Mouse (Mus musculus): ENCODE measurements around the gene Rabac1. TPM values are rescaled to one million over a fixed set of nuclear protein-coding genes. Genes with fewer than 3 reads are reported as not detected.

The Rabac1 gene
- polyA plus RNA-seq, 1 experiment: 377 TPM

- H3K27ac ChIP-seq (ENCODE audit: control insufficient read depth, insufficient read depth, low read depth, low read length): no peak overlapping the region
- no peaks in the 10 kb centered on the region; the same call in 1 of the 2 replicates for H3K36me3 ChIP-seq (ENCODE audit: control insufficient read depth, insufficient read depth, low read length)
- no peak for TF ChIP-seq POLR2A (IDR thresholded peaks at IDR 0.05; ENCODE audit: control insufficient read depth, low read depth, low read length)
- H3K4me3 ChIP-seq (ENCODE audit: control insufficient read depth, low read depth, low read length): no peak overlapping the region
- H3K27me3 ChIP-seq (ENCODE audit: control insufficient read depth, insufficient read depth, low read length): no peaks in the 10 kb centered on the region
- peaks cover 8% of the 10 kb centered on the region for H3K4me1 ChIP-seq (ENCODE audit: control insufficient read depth, insufficient read depth, low read length)
Measured at GRCm38 (mm10) chr7:24968463-24968862, 4.1 kb downstream of the Rabac1 start.

- Histone ChIP-seq H3K4me3 (ENCODE audit: control insufficient read depth, low read depth, low read length) (no peak overlapping the region), H3K27ac (ENCODE audit: control insufficient read depth, insufficient read depth, low read depth, low read length) (no peak overlapping the region), H3K27me3 (ENCODE audit: control insufficient read depth, insufficient read depth, low read length) (no peaks in the 10 kb centered on the region), H3K36me3 (ENCODE audit: control insufficient read depth, insufficient read depth, low read length) (no peaks in the 10 kb centered on the region; the same call in 1 of the 2 replicates), H3K4me1 (ENCODE audit: control insufficient read depth, insufficient read depth, low read length) (peaks cover 8% of the 10 kb centered on the region)
- no peak for TF ChIP-seq POLR2A (IDR thresholded peaks at IDR 0.05; ENCODE audit: control insufficient read depth, low read depth, low read length)
- TF ChIP-seq CTCF (IDR thresholded peaks at IDR 0.05; ENCODE audit: control insufficient read depth, insufficient read depth, insufficient replicate concordance, low read depth, low read length): no peak
Measured at GRCm38 (mm10) chr7:24967966-24968365, 4.6 kb downstream of the Rabac1 start.

GRCm38 (mm10) chr7:24964897-24965535 lies 7.5 kb downstream of the Rabac1 start:
- H3K27me3 ChIP-seq (ENCODE audit: control insufficient read depth, insufficient read depth, low read length): no peaks in the 10 kb centered on the region
- H3K27ac ChIP-seq (ENCODE audit: control insufficient read depth, insufficient read depth, low read depth, low read length): no peak overlapping the region
- H3K4me3 ChIP-seq (ENCODE audit: control insufficient read depth, low read depth, low read length): no peak overlapping the region
- TF ChIP-seq POLR2A (IDR thresholded peaks at IDR 0.05; ENCODE audit: control insufficient read depth, low read depth, low read length) (no peak), CTCF (IDR thresholded peaks at IDR 0.05; ENCODE audit: control insufficient read depth, insufficient read depth, insufficient replicate concordance, low read depth, low read length) (peak; percentile 79)
- H3K36me3 ChIP-seq (ENCODE audit: control insufficient read depth, insufficient read depth, low read length): no peaks in the 10 kb centered on the region; the same call in 1 of the 2 replicates
- H3K4me1 ChIP-seq (ENCODE audit: control insufficient read depth, insufficient read depth, low read length): no peaks in the 10 kb centered on the region

GRCm38 (mm10) chr7:24964288-24964687 lies 8.3 kb downstream of the Rabac1 start:
- TF ChIP-seq POLR2A (IDR thresholded peaks at IDR 0.05; ENCODE audit: control insufficient read depth, low read depth, low read length): no peak
- no peak for TF ChIP-seq CTCF (IDR thresholded peaks at IDR 0.05; ENCODE audit: control insufficient read depth, insufficient read depth, insufficient replicate concordance, low read depth, low read length)
- no peaks in the 10 kb centered on the region for H3K27me3 ChIP-seq (ENCODE audit: control insufficient read depth, insufficient read depth, low read length)
- no peaks in the 10 kb centered on the region for H3K36me3 ChIP-seq (ENCODE audit: control insufficient read depth, insufficient read depth, low read length)
- H3K4me3 ChIP-seq (ENCODE audit: control insufficient read depth, low read depth, low read length): no peak overlapping the region
- H3K27ac ChIP-seq (ENCODE audit: control insufficient read depth, insufficient read depth, low read depth, low read length): no peak overlapping the region
- H3K4me1 ChIP-seq (ENCODE audit: control insufficient read depth, insufficient read depth, low read length): no peaks in the 10 kb centered on the region

- peaks cover 4% of the 10 kb centered on the region for H3K4me1 ChIP-seq (ENCODE audit: control insufficient read depth, insufficient read depth, low read length)
- peak overlapping the region; percentile 64 for H3K4me3 ChIP-seq (ENCODE audit: control insufficient read depth, low read depth, low read length)
- no peaks in the 10 kb centered on the region; the same call in 1 of the 2 replicates for H3K27me3 ChIP-seq (ENCODE audit: control insufficient read depth, insufficient read depth, low read length)
- no peak overlapping the region for H3K27ac ChIP-seq (ENCODE audit: control insufficient read depth, insufficient read depth, low read depth, low read length)
- H3K36me3 ChIP-seq (ENCODE audit: control insufficient read depth, insufficient read depth, low read length): no peaks in the 10 kb centered on the region
- TF ChIP-seq CTCF (IDR thresholded peaks at IDR 0.05; ENCODE audit: control insufficient read depth, insufficient read depth, insufficient replicate concordance, low read depth, low read length): no peak
- TF ChIP-seq POLR2A (IDR thresholded peaks at IDR 0.05; ENCODE audit: control insufficient read depth, low read depth, low read length): no peak
Measured at GRCm38 (mm10) chr7:24955226-24955625, 17.3 kb downstream of the Rabac1 start.

- H3K27ac ChIP-seq (ENCODE audit: control insufficient read depth, insufficient read depth, low read depth, low read length): no peak overlapping the region
- TF ChIP-seq POLR2A (IDR thresholded peaks at IDR 0.05; ENCODE audit: control insufficient read depth, low read depth, low read length) (peak; percentile 43; the same call in 1 of the 2 replicates), CTCF (IDR thresholded peaks at IDR 0.05; ENCODE audit: control insufficient read depth, insufficient read depth, insufficient replicate concordance, low read depth, low read length) (no peak)
- H3K4me3 ChIP-seq (ENCODE audit: control insufficient read depth, low read depth, low read length): peak overlapping the region; percentile 64
- H3K4me1 ChIP-seq (ENCODE audit: control insufficient read depth, insufficient read depth, low read length): peaks cover 4% of the 10 kb centered on the region
- no peaks in the 10 kb centered on the region; the same call in 1 of the 2 replicates for H3K27me3 ChIP-seq (ENCODE audit: control insufficient read depth, insufficient read depth, low read length)
- H3K36me3 ChIP-seq (ENCODE audit: control insufficient read depth, insufficient read depth, low read length): no peaks in the 10 kb centered on the region
Measured at GRCm38 (mm10) chr7:24954450-24954849, 18.1 kb downstream of the Rabac1 start.

- H3K4me1 ChIP-seq (ENCODE audit: control insufficient read depth, insufficient read depth, low read length): peaks cover 4% of the 10 kb centered on the region
- H3K27ac ChIP-seq (ENCODE audit: control insufficient read depth, insufficient read depth, low read depth, low read length): no peak overlapping the region
- H3K4me3 ChIP-seq (ENCODE audit: control insufficient read depth, low read depth, low read length): peak overlapping the region; percentile 78
- H3K36me3 ChIP-seq (ENCODE audit: control insufficient read depth, insufficient read depth, low read length): no peaks in the 10 kb centered on the region
- H3K27me3 ChIP-seq (ENCODE audit: control insufficient read depth, insufficient read depth, low read length): no peaks in the 10 kb centered on the region; the same call in 1 of the 2 replicates
- TF ChIP-seq CTCF (IDR thresholded peaks at IDR 0.05; ENCODE audit: control insufficient read depth, insufficient read depth, insufficient replicate concordance, low read depth, low read length): no peak
- TF ChIP-seq POLR2A (IDR thresholded peaks at IDR 0.05; ENCODE audit: control insufficient read depth, low read depth, low read length): no peak
Measured at GRCm38 (mm10) chr7:24953966-24954365, 18.6 kb downstream of the Rabac1 start.

Measured in testis, adult 2 months (tissue).